Mouse (Mus musculus) heart, postnatal 4 days (tissue): Measurements from ENCODE around the gene Hormad2. TPM values are rescaled to one million over a fixed set of nuclear protein-coding genes. Genes with fewer than 3 reads are reported as not detected.
A peak's percentile ranks its signal among the peaks of the same experiment; 100 is the strongest.

Experiments used
- DNase-seq: peaks from one replicate; pipeline ENCODE4 v3.0.0; 2021
- total RNA-seq, 2 experiments: library from RNA; stranded (reverse); gene quantifications; 2 replicates each; pipeline ENCODE4 v1.2.3; 2021

Hormad2 gene
- total RNA-seq, 2 experiments from 2014 or later: 0.29 to 0.52 TPM

DNA sequence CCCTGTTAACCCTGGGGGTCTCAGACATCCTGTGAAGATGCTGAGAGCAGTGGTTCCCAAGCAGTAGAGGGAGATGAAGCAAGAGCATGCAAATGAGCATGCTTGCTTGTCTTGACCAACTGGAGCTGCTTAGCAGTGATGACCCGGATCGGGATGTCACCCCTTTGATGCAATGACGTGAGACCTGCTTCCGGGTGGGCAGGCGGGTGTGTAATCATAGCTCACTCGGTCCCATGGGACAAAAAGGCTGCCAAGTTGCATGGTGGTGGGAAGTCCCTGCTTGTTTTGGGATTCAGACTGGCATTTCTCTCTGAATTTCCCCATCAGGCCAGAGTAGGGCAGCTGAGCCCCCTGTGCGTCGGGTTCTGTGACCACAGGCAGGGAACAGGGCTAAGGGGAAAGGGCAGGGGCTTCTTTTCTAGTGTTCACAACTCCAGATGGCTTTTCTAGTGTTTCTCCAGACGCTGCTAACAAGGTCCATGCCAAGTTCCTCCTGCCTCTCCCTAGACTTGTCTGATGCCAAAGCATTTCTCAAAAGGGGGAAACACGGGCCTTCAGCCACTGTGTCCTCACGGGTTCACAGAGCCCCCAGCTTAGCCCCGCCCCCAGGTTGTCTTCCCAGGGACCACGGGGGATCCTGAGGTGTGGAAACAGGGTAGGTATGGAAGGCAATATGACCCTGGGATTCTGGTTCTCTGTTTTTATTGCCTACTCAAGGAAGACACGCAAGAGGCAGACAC, 141.0 kb downstream of the Hormad2 start:
- peak; percentile 80 for DNase-seq

DNA sequence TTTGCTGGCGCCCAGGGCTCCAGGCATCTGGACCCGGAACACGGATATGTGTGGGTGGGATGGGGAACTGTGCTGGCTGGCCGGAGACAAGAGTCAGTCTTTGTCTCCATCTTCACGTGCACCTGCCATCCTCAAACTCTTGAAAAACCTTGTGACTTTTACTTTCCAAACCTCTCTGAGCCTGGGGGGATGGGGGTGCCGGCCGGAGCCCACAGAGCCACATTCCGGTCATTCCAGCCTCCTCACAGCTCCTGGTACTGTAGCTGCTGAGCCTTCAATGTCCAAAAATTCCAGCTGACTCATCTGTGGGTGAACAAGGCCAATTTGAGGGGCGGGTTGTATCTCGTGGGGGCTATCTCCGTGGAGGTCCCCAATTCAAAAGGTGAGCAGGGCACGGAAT, 141.7 kb downstream of the Hormad2 start:
- DNase-seq: peak; percentile 61

DNA sequence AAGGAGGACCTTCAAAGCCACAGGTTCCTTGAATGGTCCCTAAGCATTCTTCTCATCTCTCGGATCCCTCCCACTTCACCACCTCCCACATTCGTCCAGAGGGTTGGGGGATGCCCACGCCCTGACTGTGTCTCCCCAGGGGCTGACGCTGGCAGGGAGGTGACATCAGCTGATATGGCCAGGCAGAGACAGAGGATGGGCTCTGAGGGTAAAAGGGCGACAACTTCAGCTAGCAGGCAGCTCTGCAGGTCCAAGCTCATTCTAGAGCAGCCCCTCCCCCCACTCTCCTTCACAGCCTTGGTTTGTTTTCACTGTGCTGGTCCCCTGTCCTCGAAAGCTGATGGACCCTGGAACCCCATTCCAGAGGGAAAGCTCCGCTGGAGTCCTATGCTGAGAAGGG, 142.3 kb downstream of the Hormad2 start:
- DNase-seq: peak; percentile 50

DNA sequence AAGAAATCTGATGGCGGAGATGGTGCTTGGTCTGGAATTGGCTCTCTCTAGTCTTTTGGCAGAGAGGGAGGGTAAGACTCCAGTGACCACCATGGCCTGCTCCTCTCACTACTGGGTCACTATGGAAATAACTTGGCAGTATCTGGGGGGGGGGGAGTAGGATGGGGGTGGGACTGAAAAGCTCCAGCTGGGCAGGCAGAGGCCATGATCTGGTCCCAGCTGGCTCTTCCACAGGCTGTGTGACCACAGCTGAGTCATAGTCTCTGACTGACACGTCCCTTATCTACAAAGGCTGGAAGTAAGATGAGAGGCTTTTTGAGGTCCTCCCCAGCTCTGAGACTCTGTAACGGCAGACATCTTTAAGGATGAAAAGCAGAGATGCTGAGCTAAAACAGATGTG, 143.2 kb downstream of the Hormad2 start:
- no peak for DNase-seq

DNA sequence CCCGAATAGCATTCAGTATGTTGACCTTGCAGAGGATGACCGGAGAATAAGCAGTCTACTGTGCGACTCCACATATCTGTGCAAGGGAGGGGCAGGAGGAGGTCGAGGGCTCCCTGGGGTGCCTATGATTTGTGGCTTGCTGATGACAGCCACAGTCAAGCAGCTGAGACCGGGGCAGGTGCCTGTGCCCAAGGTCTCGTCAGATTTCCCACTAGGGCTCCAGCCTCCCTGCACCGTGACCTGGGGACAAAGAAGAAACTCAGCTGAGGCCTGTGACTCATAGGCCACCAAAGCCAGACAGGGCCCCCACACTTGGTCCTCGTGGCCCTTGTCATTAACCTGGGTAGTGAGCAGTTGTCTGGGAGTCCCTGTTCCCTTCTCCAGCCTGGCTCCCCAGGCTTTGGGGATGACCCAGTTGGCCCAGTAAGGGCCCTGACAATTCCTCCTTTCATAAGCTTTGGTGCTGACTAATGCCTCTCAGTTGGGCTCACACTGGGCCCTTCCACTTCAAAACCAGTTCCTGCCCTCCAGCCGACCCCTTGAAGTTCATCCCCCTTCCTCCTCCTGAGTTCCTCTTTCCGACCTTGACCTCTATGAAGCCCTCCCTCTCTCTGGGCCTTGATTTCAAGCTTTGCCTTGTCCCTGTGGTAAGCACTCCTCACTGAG, 144.2 kb downstream of the Hormad2 start:
- DNase-seq: peak; percentile 62

Other genes with a start within 250 kb of the Hormad2 start
- 1 to 10 TPM; 4.7 to 5.1 TPM for gene Castor1, start 222.9 kb downstream of the Hormad2 start, total RNA-seq
- under 1 TPM in 1 of 2 experiments, not detected in 1; 0.14 TPM for gene Osm, start 204.7 kb downstream of the Hormad2 start, total RNA-seq
- gene Lif, start 183.5 kb downstream of the Hormad2 start, total RNA-seq: 1 to 10 TPM; 1.8 to 2.0 TPM
- gene Mtmr3, start 153.8 kb upstream of the Hormad2 start, total RNA-seq: 10 to 100 TPM; 54.1 to 54.3 TPM
- gene Gm11032, start 179.0 kb upstream of the Hormad2 start, total RNA-seq: not detected
- gene Ascc2, start 196.6 kb upstream of the Hormad2 start, total RNA-seq: 10 to 100 TPM; 17.0 to 18.3 TPM